Mouse (Mus musculus): ENCODE results near the gene Cbx7. TPM values are rescaled to one million over a fixed set of nuclear protein-coding genes. Genes with fewer than 3 reads are reported as not detected.

Cbx7 gene
- total and polyA plus RNA-seq, 3 experiments = 8.1 to 12.4 (median 12.1) TPM

GRCm38 (mm10) chr15:80000694-80001093 is 29.8 kb upstream of the Cbx7 start (continued):
- TF ChIP-seq USF1 (IDR thresholded peaks at IDR 0.05; ENCODE audit: low read depth, low read length) = no peak
- TF ChIP-seq UBTF (IDR thresholded peaks at IDR 0.05; ENCODE audit: low read depth, low read length) = no peak

GRCm38 (mm10) chr15:79997988-79998387 is 27.1 kb upstream of the Cbx7 start:
- dilution Hi-C loops (cut with MboI; ENCODE audit: extremely low pct_ligation_motif_present, extremely low pct_unique_long_range_greater_than_20kb, low sequenced_read_pairs) (no loop called here), in situ Hi-C loops (cut with MboI; ENCODE audit: low pct_ligation_motif_present, low pct_unique_long_range_greater_than_20kb, low sequenced_read_pairs) (loop anchor here (5.0 kb wide), 1 partner anchor 36 kb away; no protein-coding TSS in a partner anchor)
- H3K9me3 ChIP-seq (replicated peaks; ENCODE audit: low read length) = no peaks in the 10 kb centered on the region
- H3K27me3 ChIP-seq (replicated peaks) = peaks cover 25% of the 10 kb centered on the region
- H3K4me2 ChIP-seq (ENCODE audit: insufficient read depth, low read depth, poor library complexity, severe bottlenecking) = no peak overlapping the region
- no peak overlapping the region for H3K9ac ChIP-seq (ENCODE audit: insufficient read depth, low read depth)
- no peak for DNase-seq (ENCODE audit: extremely low read depth)
- H3K79me2 ChIP-seq (replicated peaks; ENCODE audit: control insufficient read depth, extremely low read depth, insufficient read depth, poor library complexity, severe bottlenecking) = no peaks in the 10 kb centered on the region
- H3K36me3 ChIP-seq (replicated peaks in 1 of 2; ENCODE audit: control insufficient read depth in 1 of 2, insufficient read depth in 1 of 2, low read length in 1 of 2) = no peaks in the 10 kb centered on the region
- H3K4me1 ChIP-seq (ENCODE audit: control insufficient read depth in 1 of 2, insufficient read depth in 2 of 2) = peaks cover 8% of the 10 kb centered on the region in 2 experiments
- no peak for TF ChIP-seq MAZ (IDR thresholded peaks at IDR 0.05; ENCODE audit: low read depth, low read length)
- no peak for TF ChIP-seq GABPA (IDR thresholded peaks at IDR 0.05; ENCODE audit: insufficient replicate concordance, low read depth, low read length)
- TF ChIP-seq E2F4 (IDR thresholded peaks at IDR 0.05; ENCODE audit: insufficient replicate concordance, low read depth, low read length) = no peak
- TF ChIP-seq ZC3H11A (IDR thresholded peaks at IDR 0.05; ENCODE audit: low read depth, low read length) = no peak
- no peak for TF ChIP-seq NELFE (IDR thresholded peaks at IDR 0.05; ENCODE audit: low read depth, low read length)
- TF ChIP-seq NRF1 (IDR thresholded peaks at IDR 0.05; ENCODE audit: low read depth, low read length) = no peak
- no peak for TF ChIP-seq BHLHE40 (IDR thresholded peaks at IDR 0.05; ENCODE audit: low read depth, low read length)
- no peak for TF ChIP-seq HCFC1 (IDR thresholded peaks at IDR 0.05; ENCODE audit: low read depth, low read length)
- no peak for TF ChIP-seq JUN (IDR thresholded peaks at IDR 0.05; ENCODE audit: insufficient read depth, low read depth, low read length)
- no peak for TF ChIP-seq MYC (IDR thresholded peaks at IDR 0.05; ENCODE audit: low read depth, low read length)
- no peak for TF ChIP-seq CTCF (conservative IDR thresholded peaks at IDR 0.05 in 1 of 2, IDR thresholded peaks at IDR 0.05 in 1 of 2; ENCODE audit: low read depth in 2 of 2, low read length in 2 of 2)
- no peak for TF ChIP-seq USF2 (conservative IDR thresholded peaks at IDR 0.05; ENCODE audit: low read depth, low read length)
- no peak overlapping the region for H3K4me3 ChIP-seq (replicated peaks in 1 of 3; ENCODE audit: low read depth in 2 of 3, low read length in 2 of 3, poor library complexity in 1 of 3)
- no peak overlapping the region for H3K27ac ChIP-seq (ENCODE audit: insufficient read depth, low read depth)

- DNase-seq (ENCODE audit: extremely low read depth) = no peak
- peaks cover 28% of the 10 kb centered on the region for H3K27me3 ChIP-seq (replicated peaks)
- H3K4me1 ChIP-seq (ENCODE audit: control insufficient read depth in 1 of 2, insufficient read depth in 2 of 2) = peaks cover 3% of the 10 kb centered on the region in 2 experiments; a peak in 1 of 4 replicates
- no peak overlapping the region for H3K27ac ChIP-seq (ENCODE audit: insufficient read depth, low read depth)
- no peak overlapping the region for H3K9ac ChIP-seq (ENCODE audit: insufficient read depth, low read depth)
- no peaks in the 10 kb centered on the region for H3K36me3 ChIP-seq (replicated peaks in 1 of 2; ENCODE audit: control insufficient read depth in 1 of 2, insufficient read depth in 1 of 2, low read length in 1 of 2)
- H3K4me2 ChIP-seq (ENCODE audit: insufficient read depth, low read depth, poor library complexity, severe bottlenecking) = no peak overlapping the region
- no peak overlapping the region for H3K4me3 ChIP-seq (replicated peaks in 1 of 3; ENCODE audit: low read depth in 2 of 3, low read length in 2 of 3, poor library complexity in 1 of 3)
- H3K9me3 ChIP-seq (replicated peaks; ENCODE audit: low read length) = no peaks in the 10 kb centered on the region
- in situ Hi-C loops (cut with MboI; ENCODE audit: low pct_ligation_motif_present, low pct_unique_long_range_greater_than_20kb, low sequenced_read_pairs) (loop anchor here (5.0 kb wide), 1 partner anchor 34 kb away; no protein-coding TSS in a partner anchor), dilution Hi-C loops (cut with MboI; ENCODE audit: extremely low pct_ligation_motif_present, extremely low pct_unique_long_range_greater_than_20kb, low sequenced_read_pairs) (no loop called here)
- TF ChIP-seq ZNF384 (IDR thresholded peaks at IDR 0.05; ENCODE audit: low read depth, low read length) (no peak), CTCF (conservative IDR thresholded peaks at IDR 0.05 in 1 of 2, IDR thresholded peaks at IDR 0.05 in 1 of 2; ENCODE audit: low read depth in 2 of 2, low read length in 2 of 2) (no peak), NRF1 (IDR thresholded peaks at IDR 0.05; ENCODE audit: low read depth, low read length) (no peak), HCFC1 (IDR thresholded peaks at IDR 0.05; ENCODE audit: low read depth, low read length) (no peak), MAX (IDR thresholded peaks at IDR 0.05; ENCODE audit: low read length) (no peak)
- no peaks in the 10 kb centered on the region for H3K79me2 ChIP-seq (replicated peaks; ENCODE audit: control insufficient read depth, extremely low read depth, insufficient read depth, poor library complexity, severe bottlenecking)
Measured at GRCm38 (mm10) chr15:79996781-79997180, 25.9 kb upstream of the Cbx7 start.
